Mouse (Mus musculus) C2C12 (cell line): ENCODE measurements around the gene Phf6.
"Not testable (repeated sequence)": the region's sequence is repeated elsewhere in the genome, so short reads cannot be mapped to it uniquely, and the experiment has no call there.

Experiments
- CTCF ChIP-seq: IDR thresholded peaks from one replicate; pipeline ENCODE4 v1.5.1; 2011; ENCODE audit not compliant: control insufficient read depth, insufficient read depth, insufficient read length
- MAX ChIP-seq: IDR thresholded peaks from one replicate; pipeline ENCODE4 v1.6.1; 2011; ENCODE audit warnings: mild to moderate bottlenecking, control low read depth
- MYOG ChIP-seq: IDR thresholded peaks from one replicate; pipeline ENCODE4 v1.6.1; 2011; ENCODE audit not compliant: control insufficient read depth, insufficient read length; ENCODE audit errors: extremely low read depth

- not testable (repeated sequence) for TF ChIP-seq CTCF, MAX, MYOG
Measured at GRCm38 (mm10) chrX:53004887-53005286, 92.8 kb downstream of the Phf6 start.
